Mouse (Mus musculus) forebrain, embryonic 16.5 days (tissue): Measurements from ENCODE around the gene Mss51. TPM values are rescaled to one million over a fixed set of nuclear protein-coding genes. Genes with fewer than 3 reads are reported as not detected.

Source experiments
- ATAC-seq: fragments of 200-750 bp; cut with Nextera tagmentation; 2 replicates; pipeline ENCODE4 v1.8.0; 2017; ENCODE audit warnings: mild to moderate bottlenecking, moderate library complexity
- H3K27ac ChIP-seq: fragments of 300-500 bp; sonication (generic); 2 replicates; pipeline ENCODE4 v1.5.1; 2014; ENCODE audit warnings: low read length, control low read depth
- H3K27me3 ChIP-seq: fragments of 300-500 bp; sonication (generic); replicated peaks from 2 replicates; pipeline ENCODE4 v1.6.1; 2014; ENCODE audit warnings: low read length; ENCODE audit not compliant: control insufficient read depth, insufficient read depth
- H3K36me3 ChIP-seq: fragments of 300-500 bp; sonication (generic); 2 replicates; pipeline ENCODE4 v1.6.1; 2014; ENCODE audit not compliant: control insufficient read depth, insufficient read depth
- H3K4me1 ChIP-seq: fragments of 300-500 bp; sonication (generic); replicated peaks from 2 replicates; pipeline ENCODE4 v1.6.1; 2014; ENCODE audit warnings: low read length; ENCODE audit not compliant: control insufficient read depth, insufficient read depth
- H3K4me2 ChIP-seq: fragments of 300-500 bp; sonication (generic); 2 replicates; pipeline ENCODE4 v1.6.1; 2014; ENCODE audit warnings: mild to moderate bottlenecking, low read length, control low read depth
- H3K4me3 ChIP-seq: fragments of 300-500 bp; sonication (generic); replicated peaks from 2 replicates; pipeline ENCODE4 v1.5.1; 2014; ENCODE audit warnings: mild to moderate bottlenecking, low read length, control low read depth
- H3K9ac ChIP-seq: fragments of 300-500 bp; sonication (generic); replicated peaks from 2 replicates; pipeline ENCODE4 v1.6.1; 2014; ENCODE audit warnings: low read depth, low read length, control low read depth
- H3K9me3 ChIP-seq: fragments of 300-500 bp; sonication (generic); 2 replicates; pipeline ENCODE4 v1.6.1; 2016; ENCODE audit warnings: low read length; ENCODE audit not compliant: control insufficient read depth
- WGBS: fragments of 180-500 bp; shearing (Covaris S2); extraction: QIAGEN DNeasy Blood & Tissue Kit; methylation state at CpG from one replicate; pipeline ENCODE4 v1.1.7; 2014; 5-methylcytosine and 5-hydroxymethylcytosine counted together
- polyA plus RNA-seq: library from polyadenylated mRNA; unstranded; fragments of >200 nt; fragmentation: Nextera tagmentation; extraction: Ambion mirVana; gene quantifications from 2 replicates; pipeline ENCODE4 v1.2.1, GENCODE M21; 2015

The Mss51 gene
- polyA plus RNA-seq, 1 experiment from 2014 or later, result 0.85 TPM

- no peaks in the 10 kb centered on the region for H3K27me3 ChIP-seq
- no peak for ATAC-seq
- H3K36me3 ChIP-seq, result no peaks in the 10 kb centered on the region
- no peaks in the 10 kb centered on the region for H3K4me1 ChIP-seq
- H3K27ac ChIP-seq, result no peak overlapping the region
- WGBS, result 84% methylated on average over 14 of the region's 14 CpGs
- H3K9ac ChIP-seq, result no peak overlapping the region
- no peak overlapping the region for H3K4me2 ChIP-seq
- H3K4me3 ChIP-seq, result no peak overlapping the region
- no peaks in the 10 kb centered on the region for H3K9me3 ChIP-seq
These were observed 36.5 kb downstream of the Mss51 start for GRCm38 (mm10) chr14:20460216-20460615.

- H3K36me3 ChIP-seq, result no peaks in the 10 kb centered on the region
- no peaks in the 10 kb centered on the region for H3K27me3 ChIP-seq
- no peak overlapping the region for H3K27ac ChIP-seq
- no peaks in the 10 kb centered on the region for H3K9me3 ChIP-seq
- no peak for ATAC-seq
- H3K4me3 ChIP-seq, result no peak overlapping the region
- H3K4me1 ChIP-seq, result no peaks in the 10 kb centered on the region
- H3K9ac ChIP-seq, result no peak overlapping the region
- 98% methylated on average over 9 of the region's 9 CpGs for WGBS
- H3K4me2 ChIP-seq, result no peak overlapping the region
These were observed 38.3 kb downstream of the Mss51 start for GRCm38 (mm10) chr14:20458378-20458777.

- H3K9ac ChIP-seq, result no peak overlapping the region
- no peak overlapping the region for H3K4me2 ChIP-seq
- H3K27ac ChIP-seq, result no peak overlapping the region
- no peak overlapping the region for H3K4me3 ChIP-seq
- WGBS, result 96% methylated on average over 5 of the region's 5 CpGs
- ATAC-seq, result no peak
- no peaks in the 10 kb centered on the region for H3K36me3 ChIP-seq
- H3K4me1 ChIP-seq, result peaks cover 8% of the 10 kb centered on the region
- no peaks in the 10 kb centered on the region for H3K27me3 ChIP-seq
- no peaks in the 10 kb centered on the region for H3K9me3 ChIP-seq
These were observed 43.8 kb downstream of the Mss51 start for GRCm38 (mm10) chr14:20452929-20453328.

- WGBS, result 2% methylated on average over 15 of the region's 15 CpGs
- Histone ChIP-seq H3K4me1 (peaks cover 8% of the 10 kb centered on the region), H3K9me3 (no peaks in the 10 kb centered on the region), H3K27me3 (no peaks in the 10 kb centered on the region), H3K36me3 (no peaks in the 10 kb centered on the region), H3K9ac (peak within 1 kb of the TSS; percentile 42), H3K4me2 (peak within 1 kb of the TSS; percentile 67), H3K4me3 (peak within 1 kb of the TSS; percentile 43), H3K27ac (peak within 1 kb of the TSS; percentile 73)
- peak; percentile 66 for ATAC-seq
These were observed 44.9 kb downstream of the Mss51 start, which contains the start of gene Cfap70 for GRCm38 (mm10) chr14:20451765-20452331. Gene Cfap70, minus strand, starts transcription at chr14:20452226.

- peak overlapping the region; percentile 42 for H3K9ac ChIP-seq
- H3K4me2 ChIP-seq, result peak overlapping the region; percentile 67
- WGBS, result 12% methylated on average over 2 of the region's 2 CpGs
- H3K36me3 ChIP-seq, result no peaks in the 10 kb centered on the region
- H3K4me1 ChIP-seq, result peaks cover 8% of the 10 kb centered on the region
- H3K4me3 ChIP-seq, result peak overlapping the region; percentile 43
- H3K9me3 ChIP-seq, result no peaks in the 10 kb centered on the region
- peak; percentile 82 for ATAC-seq
- no peaks in the 10 kb centered on the region for H3K27me3 ChIP-seq
- peak overlapping the region; percentile 48 for H3K27ac ChIP-seq
These were observed 45.4 kb downstream of the Mss51 start for GRCm38 (mm10) chr14:20451302-20451701.

GRCm38 (mm10) chr14:20447209-20447608 is 49.5 kb downstream of the Mss51 start:
- Histone ChIP-seq H3K27ac (no peak overlapping the region), H3K4me3 (no peak overlapping the region), H3K27me3 (no peaks in the 10 kb centered on the region), H3K4me2 (no peak overlapping the region), H3K4me1 (peaks cover 8% of the 10 kb centered on the region), H3K36me3 (no peaks in the 10 kb centered on the region), H3K9ac (no peak overlapping the region), H3K9me3 (no peaks in the 10 kb centered on the region)
- no peak for ATAC-seq
- WGBS, result 45% methylated on average over 12 of the region's 12 CpGs

GRCm38 (mm10) chr14:20442252-20442651 is 54.4 kb downstream of the Mss51 start:
- 64% methylated on average over 17 of the region's 17 CpGs for WGBS

GRCm38 (mm10) chr14:20436976-20437375 is 59.7 kb downstream of the Mss51 start:
- no peak for ATAC-seq
- H3K27ac ChIP-seq, result no peak overlapping the region
- 73% methylated on average over 6 of the region's 6 CpGs for WGBS
- H3K9ac ChIP-seq, result no peak overlapping the region
- H3K4me2 ChIP-seq, result no peak overlapping the region
- H3K4me3 ChIP-seq, result no peak overlapping the region
- H3K27me3 ChIP-seq, result no peaks in the 10 kb centered on the region
- H3K36me3 ChIP-seq, result no peaks in the 10 kb centered on the region
- no peaks in the 10 kb centered on the region for H3K9me3 ChIP-seq
- no peaks in the 10 kb centered on the region for H3K4me1 ChIP-seq

More at GRCm38 (mm10) chr14:20442252-20442651, 54.4 kb downstream of the Mss51 start:
- Histone ChIP-seq H3K9me3 (no peaks in the 10 kb centered on the region), H3K9ac (no peak overlapping the region), H3K36me3 (no peaks in the 10 kb centered on the region), H3K4me2 (no peak overlapping the region), H3K27ac (no peak overlapping the region), H3K4me1 (no peaks in the 10 kb centered on the region; the same call in 1 of the 2 replicates), H3K4me3 (no peak overlapping the region), H3K27me3 (no peaks in the 10 kb centered on the region)
- no peak for ATAC-seq
